Mouse (Mus musculus) bone marrow macrophage, adult 2 months (primary cell): ENCODE data around the gene Arhgap27.

Source experiments
- CTCF ChIP-seq: IDR thresholded peaks from 2 replicates; pipeline ENCODE4 v1.5.1; 2012; ENCODE audit warnings: low read depth, mild to moderate bottlenecking, low read length, moderate library complexity
- POLR2A ChIP-seq: IDR thresholded peaks from 2 replicates; pipeline ENCODE4 v1.6.1; 2012; ENCODE audit warnings: mild to moderate bottlenecking, low read depth, low read length, borderline replicate concordance

DNA sequence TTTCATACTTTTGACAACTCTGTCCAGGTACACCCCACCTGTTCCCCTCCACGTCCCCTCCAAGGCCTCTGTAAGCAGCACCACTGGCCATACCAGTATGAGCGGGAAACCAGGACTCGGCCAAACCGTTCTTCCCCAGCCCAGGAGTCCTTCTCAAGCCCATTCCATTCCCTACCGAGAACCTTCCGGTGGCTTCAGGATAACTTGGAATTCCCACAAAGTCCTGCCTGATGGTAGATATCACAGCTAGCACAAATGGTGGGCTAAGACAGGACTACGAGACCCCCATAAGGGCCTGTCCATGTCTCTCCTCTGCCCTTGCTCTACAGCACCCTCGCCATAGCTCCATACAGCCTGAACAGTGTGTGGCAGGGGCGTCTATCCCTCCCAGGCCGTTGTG is 5.8 kb downstream of the Arhgap27 start:
- no peak for TF ChIP-seq CTCF
- TF ChIP-seq POLR2A: no peak
